Mouse (Mus musculus): ENCODE results near the gene Rcbtb2.

DNA sequence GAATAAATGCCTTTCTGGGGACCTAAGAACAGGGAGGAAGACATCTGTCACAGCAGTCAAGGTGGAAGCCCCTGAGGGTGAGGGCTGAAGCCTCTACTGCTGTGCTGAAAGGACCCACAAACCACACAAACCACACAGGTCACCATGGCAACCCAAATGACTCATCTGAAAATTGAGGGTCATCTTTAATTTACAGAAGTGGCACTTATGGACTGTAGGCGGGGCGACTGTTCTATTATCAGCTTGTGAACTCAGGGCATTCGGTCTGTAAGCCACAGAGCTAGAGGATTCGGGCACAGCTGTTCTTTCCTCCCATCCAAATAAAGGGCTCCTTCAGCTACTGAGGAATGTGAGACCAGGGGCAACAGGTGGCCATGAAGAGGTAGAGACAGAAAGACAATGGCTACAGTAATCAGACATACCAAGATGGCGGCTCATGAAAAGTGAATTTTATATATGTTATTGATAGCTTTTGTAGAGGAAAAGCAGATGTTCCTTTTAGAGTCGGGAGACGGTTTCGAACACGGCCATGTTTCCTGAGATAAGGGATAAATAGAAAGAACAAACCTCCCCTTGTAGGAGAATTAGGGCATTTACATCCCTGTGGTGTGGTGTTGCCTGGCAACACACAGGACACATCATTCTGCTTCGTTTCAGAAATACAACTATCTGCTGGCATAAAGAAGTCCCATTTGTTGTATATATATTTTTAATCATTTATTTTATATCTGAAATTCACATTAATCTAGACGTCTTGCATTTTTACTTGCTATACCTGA lies 17.2 kb upstream of the Rcbtb2 start:
- TF ChIP-seq CTCF (IDR thresholded peaks at IDR 0.05; ENCODE audit: low read depth) (no peak), EP300 (IDR thresholded peaks at IDR 0.05; ENCODE audit: low read depth) (no peak)

Measured in heart, postnatal 0 days (tissue).